Mouse (Mus musculus) cerebellum, postnatal 4 days (tissue): ENCODE results near the gene Lgalsl.

Experiments
- DNase-seq, 2 experiments: peaks; one replicate each; pipeline ENCODE4 v3.0.0; 2022; ENCODE audit warnings: low spot score in 2 of 2, mixed read lengths in 1 of 2

Gene Lgalsl

GRCm38 (mm10) chr11:20782620-20783019 lies 48.2 kb downstream of the Lgalsl start:
- DNase-seq = no peak

DNA sequence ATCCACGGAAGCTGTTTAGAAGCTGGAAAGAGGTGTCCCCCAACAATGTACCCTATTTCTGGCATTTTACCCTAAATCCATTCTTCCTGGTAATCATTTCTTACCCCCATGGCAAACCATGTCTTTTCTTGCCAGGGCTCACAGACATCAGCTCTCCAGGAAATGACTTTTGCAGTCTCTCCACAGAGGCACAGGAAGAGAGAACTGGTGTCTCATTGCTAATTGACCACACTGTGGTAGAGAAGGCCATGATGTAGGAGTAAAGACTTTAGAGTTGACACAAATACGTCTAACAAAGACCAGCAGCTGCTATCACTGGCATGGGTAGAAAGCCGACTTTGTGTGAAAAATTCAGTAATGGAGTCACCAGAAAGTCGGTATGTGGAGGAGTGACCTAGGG lies 50.5 kb downstream of the Lgalsl start:
- DNase-seq = no peak

- no peak for DNase-seq
These were observed 51.8 kb downstream of the Lgalsl start for GRCm38 (mm10) chr11:20778861-20779563.

DNA sequence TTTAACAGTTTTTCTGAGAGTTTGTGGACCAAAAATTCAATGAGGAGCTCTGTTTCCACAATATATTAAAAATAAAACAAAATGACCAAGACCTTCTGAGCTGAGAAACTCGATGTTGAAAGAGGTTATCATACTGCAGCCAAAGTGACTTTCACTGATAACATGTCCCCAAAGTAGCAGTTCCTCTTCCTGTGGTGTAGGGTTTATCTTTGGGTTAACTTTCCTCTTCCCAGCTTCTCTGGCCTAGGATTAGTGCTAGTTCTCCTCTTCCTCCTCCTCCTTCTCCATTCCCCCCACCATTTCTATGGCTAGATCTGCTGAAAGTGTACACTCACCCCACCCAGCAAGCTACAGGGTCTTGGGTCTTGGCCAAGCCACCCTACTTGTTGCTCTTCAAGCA lies 52.6 kb downstream of the Lgalsl start:
- no peak for DNase-seq

GRCm38 (mm10) chr11:20776668-20777067 lies 54.2 kb downstream of the Lgalsl start:
- DNase-seq = no peak
